Mouse (Mus musculus) bone marrow, adult 2 months (tissue): ENCODE measurements around the gene Trmt5. TPM values are rescaled to one million over a fixed set of nuclear protein-coding genes. Genes with fewer than 3 reads are reported as not detected.

Experiments
- H3K27ac ChIP-seq: fragments of 200-500 bp; 2 replicates; pipeline ENCODE4 v1.5.1; 2012; ENCODE audit warnings: low read depth, mild to moderate bottlenecking, control low read depth, inconsistent platforms, low read length; ENCODE audit not compliant: control insufficient read depth, poor library complexity, insufficient read depth
- H3K4me1 ChIP-seq: fragments of 200-500 bp; 2 replicates; pipeline ENCODE4 v1.6.1; 2011; ENCODE audit warnings: low read length; ENCODE audit not compliant: control insufficient read depth, insufficient read depth
- H3K4me3 ChIP-seq: fragments of 200-500 bp; replicated peaks from 2 replicates; pipeline ENCODE3; 2011; ENCODE audit warnings: mild to moderate bottlenecking, low read depth, low read length, control low read depth; ENCODE audit not compliant: control insufficient read depth
- CTCF ChIP-seq: fragments of 200-500 bp; IDR thresholded peaks from 2 replicates; pipeline ENCODE4 v1.5.1; 2011; ENCODE audit warnings: low read length, control low read depth; ENCODE audit not compliant: control insufficient read depth, insufficient read depth
- POLR2A ChIP-seq: fragments of 200-500 bp; IDR thresholded peaks from 2 replicates; pipeline ENCODE4 v1.6.1; 2011; ENCODE audit warnings: low read depth, mild to moderate bottlenecking, control low read depth, low read length, borderline replicate concordance; ENCODE audit not compliant: control insufficient read depth
- WGBS: fragments of 180-500 bp; shearing (Covaris S2); methylation state at CpG from one replicate; pipeline ENCODE4 v1.1.7; 2018; 5-methylcytosine and 5-hydroxymethylcytosine counted together
- polyA plus RNA-seq: library from polyadenylated mRNA; stranded (reverse); fragments of >200 nt; gene quantifications from 2 replicates; pipeline ENCODE4 v1.2.4, GENCODE M21; 2011; ENCODE audit warnings: low replicate concordance; ENCODE audit not compliant: missing spikeins, insufficient read depth, insufficient read length

Trmt5 gene
- polyA plus RNA-seq, 1 experiment: 13.1 TPM

GRCm38 (mm10) chr12:73324742-73325141 is 38.2 kb upstream of the Trmt5 start:
- WGBS: 50% methylated on average over 1 of the region's 1 CpGs
- Histone ChIP-seq H3K4me3 (no peak overlapping the region), H3K27ac (no peak overlapping the region), H3K4me1 (no peaks in the 10 kb centered on the region; the same call in 1 of the 2 replicates)
- TF ChIP-seq POLR2A: no peak
- peak; percentile 40 for TF ChIP-seq CTCF

- H3K4me1 ChIP-seq: no peaks in the 10 kb centered on the region; the same call in 1 of the 2 replicates
- H3K27ac ChIP-seq: no peak overlapping the region
- WGBS: 64% methylated on average over 8 of the region's 8 CpGs
- TF ChIP-seq CTCF (no peak), POLR2A (no peak)
- no peak overlapping the region for H3K4me3 ChIP-seq
Measured at GRCm38 (mm10) chr12:73324180-73324586, 37.7 kb upstream of the Trmt5 start.

GRCm38 (mm10) chr12:73317706-73318686 is 31.5 kb upstream of the Trmt5 start:
- Histone ChIP-seq H3K4me1 (no peaks in the 10 kb centered on the region; the same call in 1 of the 2 replicates), H3K4me3 (no peak overlapping the region), H3K27ac (no peak overlapping the region)
- no peak for TF ChIP-seq CTCF
- no peak for TF ChIP-seq POLR2A
- WGBS: 64% methylated on average over 7 of the region's 7 CpGs

GRCm38 (mm10) chr12:73308711-73309110 is 22.2 kb upstream of the Trmt5 start:
- whole genome bisulfite sequencing: 84% methylated on average over 2 of the region's 2 CpGs
- H3K4me1 ChIP-seq: no peaks in the 10 kb centered on the region

GRCm38 (mm10) chr12:73307750-73308149 is 21.2 kb upstream of the Trmt5 start:
- no peaks in the 10 kb centered on the region for H3K4me1 ChIP-seq

More at GRCm38 (mm10) chr12:73308711-73309110, 22.2 kb upstream of the Trmt5 start:
- no peak overlapping the region for H3K27ac ChIP-seq
- TF ChIP-seq POLR2A (no peak), CTCF (no peak)
- no peak overlapping the region for H3K4me3 ChIP-seq

GRCm38 (mm10) chr12:73304636-73305035 is 18.1 kb upstream of the Trmt5 start:
- no peak overlapping the region for H3K4me3 ChIP-seq
- H3K4me1 ChIP-seq: no peaks in the 10 kb centered on the region
- TF ChIP-seq POLR2A: no peak
- no peak for TF ChIP-seq CTCF
- 42% methylated on average over 4 of the region's 4 CpGs for WGBS
- H3K27ac ChIP-seq: no peak overlapping the region

More at GRCm38 (mm10) chr12:73307750-73308149, 21.2 kb upstream of the Trmt5 start:
- 85% methylated on average over 4 of the region's 4 CpGs for WGBS
- no peak overlapping the region for H3K4me3 ChIP-seq
- TF ChIP-seq POLR2A: no peak
- no peak overlapping the region for H3K27ac ChIP-seq

- Histone ChIP-seq H3K4me1 (no peaks in the 10 kb centered on the region), H3K27ac (no peak overlapping the region), H3K4me3 (no peak overlapping the region)
- TF ChIP-seq CTCF (no peak), POLR2A (no peak)
- 88% methylated on average over 2 of the region's 2 CpGs for WGBS
Measured at GRCm38 (mm10) chr12:73300531-73300930, 14.0 kb upstream of the Trmt5 start.

GRCm38 (mm10) chr12:73298621-73299020 is 12.1 kb upstream of the Trmt5 start:
- TF ChIP-seq CTCF (no peak), POLR2A (no peak)
- Histone ChIP-seq H3K27ac (no peak overlapping the region), H3K4me3 (no peak overlapping the region), H3K4me1 (no peaks in the 10 kb centered on the region)
- 83% methylated on average over 5 of the region's 5 CpGs for WGBS
